Mouse (Mus musculus) limb, embryonic 12.5 days (tissue): ENCODE data around the gene Ccl5. TPM values are rescaled to one million over a fixed set of nuclear protein-coding genes. Genes with fewer than 3 reads are reported as not detected.

Experiments used
- ATAC-seq: fragments of 200-750 bp; cut with Nextera tagmentation; 2 replicates; pipeline ENCODE4 v1.8.0; 2017; ENCODE audit warnings: low read depth, moderate TSS enrichment; ENCODE audit not compliant: insufficient number of reproducible peaks, insufficient read depth, low FRiP score, low TSS enrichment
- H3K27ac ChIP-seq: fragments of 300-500 bp; sonication (generic); 2 replicates; pipeline ENCODE4 v1.5.1; 2016; ENCODE audit warnings: mild to moderate bottlenecking, moderate library complexity
- H3K27me3 ChIP-seq: fragments of 300-500 bp; sonication (generic); 2 replicates; pipeline ENCODE4 v1.6.1; 2016; ENCODE audit warnings: mild to moderate bottlenecking, moderate library complexity
- H3K36me3 ChIP-seq: fragments of 300-500 bp; sonication (generic); 2 replicates; pipeline ENCODE4 v1.6.1; 2016; ENCODE audit warnings: mild to moderate bottlenecking, moderate library complexity
- H3K4me1 ChIP-seq: fragments of 300-500 bp; sonication (generic); replicated peaks from 2 replicates; pipeline ENCODE4 v1.6.1; 2016
- H3K4me2 ChIP-seq: fragments of 300-500 bp; sonication (generic); 2 replicates; pipeline ENCODE4 v1.6.1; 2016; ENCODE audit warnings: mild to moderate bottlenecking, moderate library complexity
- H3K4me3 ChIP-seq: fragments of 300-500 bp; sonication (generic); replicated peaks from 2 replicates; pipeline ENCODE4 v1.5.1; 2016; ENCODE audit warnings: mild to moderate bottlenecking
- H3K9ac ChIP-seq: fragments of 300-500 bp; sonication (generic); replicated peaks from 2 replicates; pipeline ENCODE4 v1.6.1; 2016; ENCODE audit warnings: mild to moderate bottlenecking, moderate library complexity
- H3K9me3 ChIP-seq: fragments of 300-500 bp; sonication (generic); 2 replicates; pipeline ENCODE4 v1.6.1; 2016; ENCODE audit warnings: mild to moderate bottlenecking, moderate library complexity
- WGBS: fragments of 180-500 bp; shearing (Covaris S2); methylation state at CpG from one replicate; pipeline ENCODE4 v1.1.7; 2016; 5-methylcytosine and 5-hydroxymethylcytosine counted together
- polyA plus RNA-seq: library from polyadenylated mRNA; unstranded; fragments of >200 nt; fragmentation: Nextera tagmentation; extraction: Ambion mirVana; gene quantifications from 2 replicates; pipeline ENCODE4 v1.2.1, GENCODE M21; 2016

Gene Ccl5
- polyA plus RNA-seq, 1 experiment from 2014 or later, result not detected

GRCm38 (mm10) chr11:83538705-83539314 lies 8.5 kb upstream of the Ccl5 start:
- H3K9ac ChIP-seq, result no peak overlapping the region
- no peak overlapping the region for H3K27ac ChIP-seq
- H3K9me3 ChIP-seq, result no peaks in the 10 kb centered on the region
- ATAC-seq, result no peak
- H3K27me3 ChIP-seq, result no peaks in the 10 kb centered on the region
- no peak overlapping the region for H3K4me2 ChIP-seq
- H3K4me1 ChIP-seq, result peaks cover 12% of the 10 kb centered on the region
- H3K36me3 ChIP-seq, result no peaks in the 10 kb centered on the region
- WGBS, result 80% methylated on average over 3 of the region's 3 CpGs
- H3K4me3 ChIP-seq, result no peak overlapping the region

DNA sequence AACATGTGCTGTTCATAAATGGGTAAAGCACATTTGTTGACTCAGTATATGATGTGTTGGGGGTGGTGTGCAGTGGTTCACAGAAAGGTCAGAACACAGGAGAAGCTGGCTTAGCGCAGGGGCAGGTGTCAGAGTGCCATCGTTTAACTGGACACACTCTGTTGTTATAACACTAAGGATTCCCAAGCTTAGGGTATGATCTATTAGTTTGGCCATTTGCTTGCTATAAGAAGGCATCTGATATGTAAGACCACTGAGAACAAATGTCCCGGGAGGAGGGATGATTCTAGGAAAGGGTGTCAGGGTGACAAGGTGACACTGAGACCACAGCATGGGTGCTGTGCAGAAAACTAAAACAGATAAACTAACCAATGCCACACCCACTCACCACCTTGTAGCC lies 6.5 kb upstream of the Ccl5 start:
- Histone ChIP-seq H3K36me3 (no peaks in the 10 kb centered on the region), H3K27ac (no peak overlapping the region), H3K4me2 (no peak overlapping the region), H3K9ac (no peak overlapping the region), H3K27me3 (no peaks in the 10 kb centered on the region), H3K4me1 (peaks cover 12% of the 10 kb centered on the region), H3K9me3 (no peaks in the 10 kb centered on the region), H3K4me3 (no peak overlapping the region)
- WGBS, result 72% methylated on average over 3 of the region's 3 CpGs
- no peak for ATAC-seq

- peak; percentile 52; the same call in 1 of the 2 replicates for ATAC-seq
- Histone ChIP-seq H3K27ac (peak overlapping the region; percentile 12), H3K4me2 (peak overlapping the region; percentile 29)
Observed at GRCm38 (mm10) chr11:83534609-83535423, 4.5 kb upstream of the Ccl5 start.

DNA sequence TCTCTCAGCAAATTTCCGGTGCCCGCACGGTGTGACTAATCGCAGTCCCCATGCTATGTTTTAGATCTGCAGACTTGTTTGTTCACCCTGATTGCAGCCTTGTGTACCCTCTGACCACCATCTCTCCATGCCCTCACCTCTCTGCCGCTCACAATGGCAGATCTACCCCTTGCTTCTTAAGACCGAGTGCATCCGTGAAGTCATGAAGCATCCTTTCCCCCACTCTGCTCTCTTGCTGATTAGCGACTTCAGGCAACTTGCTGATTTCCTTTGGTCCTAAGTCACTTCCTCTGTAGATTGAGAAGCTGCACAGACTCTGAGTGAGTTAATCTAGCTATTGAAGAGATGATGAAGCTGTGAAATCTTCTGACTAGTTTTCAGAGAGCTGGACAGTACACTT lies 3.8 kb upstream of the Ccl5 start:
- ATAC-seq, result no peak
- Histone ChIP-seq H3K9me3 (no peaks in the 10 kb centered on the region), H3K9ac (no peak overlapping the region), H3K4me3 (no peak overlapping the region), H3K4me2 (peak overlapping the region; percentile 29; the same call in 1 of the 2 replicates), H3K4me1 (peaks cover 12% of the 10 kb centered on the region), H3K36me3 (no peaks in the 10 kb centered on the region), H3K27ac (peak overlapping the region; percentile 12; the same call in 1 of the 2 replicates), H3K27me3 (no peaks in the 10 kb centered on the region)
- 81% methylated on average over 8 of the region's 8 CpGs for WGBS

More at GRCm38 (mm10) chr11:83534609-83535423, 4.5 kb upstream of the Ccl5 start:
- no peak overlapping the region for H3K4me3 ChIP-seq
- 28% methylated on average over 13 of the region's 13 CpGs for WGBS
- H3K27me3 ChIP-seq, result no peaks in the 10 kb centered on the region
- H3K9ac ChIP-seq, result no peak overlapping the region
- peaks cover 12% of the 10 kb centered on the region for H3K4me1 ChIP-seq
- H3K36me3 ChIP-seq, result no peaks in the 10 kb centered on the region
- no peaks in the 10 kb centered on the region for H3K9me3 ChIP-seq

GRCm38 (mm10) chr11:83533192-83533591 lies 2.9 kb upstream of the Ccl5 start:
- WGBS, result 88% methylated on average over 1 of the region's 1 CpGs
- Histone ChIP-seq H3K4me2 (no peak overlapping the region), H3K27ac (no peak overlapping the region), H3K4me3 (no peak overlapping the region), H3K27me3 (no peaks in the 10 kb centered on the region), H3K9me3 (no peaks in the 10 kb centered on the region), H3K4me1 (peaks cover 12% of the 10 kb centered on the region), H3K36me3 (no peaks in the 10 kb centered on the region), H3K9ac (no peak overlapping the region)
- no peak for ATAC-seq

DNA sequence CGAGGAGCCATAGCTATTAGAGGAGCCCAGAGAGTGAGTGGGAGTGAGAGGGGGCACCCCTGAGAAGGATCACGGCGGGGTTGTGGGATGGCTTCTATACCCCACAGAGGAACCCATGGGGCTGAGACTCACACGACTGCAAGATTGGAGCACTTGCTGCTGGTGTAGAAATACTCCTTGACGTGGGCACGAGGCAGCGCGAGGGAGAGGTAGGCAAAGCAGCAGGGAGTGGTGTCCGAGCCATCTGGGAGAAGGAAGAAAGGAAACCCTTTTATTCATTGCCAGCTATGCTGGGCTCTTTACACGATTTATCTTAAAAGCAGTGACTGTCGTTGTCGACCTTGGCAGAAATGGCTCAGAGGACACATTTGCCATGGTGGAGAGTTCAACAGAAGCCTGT lies 1.3 kb downstream of the Ccl5 start:
- WGBS, result 85% methylated on average over 12 of the region's 12 CpGs
- Histone ChIP-seq H3K9ac (no peak overlapping the region), H3K9me3 (no peaks in the 10 kb centered on the region), H3K4me3 (no peak overlapping the region), H3K36me3 (no peaks in the 10 kb centered on the region), H3K27me3 (no peaks in the 10 kb centered on the region), H3K27ac (no peak overlapping the region), H3K4me2 (no peak overlapping the region), H3K4me1 (peaks cover 2% of the 10 kb centered on the region; the same call in 1 of the 2 replicates)
- ATAC-seq, result no peak

DNA sequence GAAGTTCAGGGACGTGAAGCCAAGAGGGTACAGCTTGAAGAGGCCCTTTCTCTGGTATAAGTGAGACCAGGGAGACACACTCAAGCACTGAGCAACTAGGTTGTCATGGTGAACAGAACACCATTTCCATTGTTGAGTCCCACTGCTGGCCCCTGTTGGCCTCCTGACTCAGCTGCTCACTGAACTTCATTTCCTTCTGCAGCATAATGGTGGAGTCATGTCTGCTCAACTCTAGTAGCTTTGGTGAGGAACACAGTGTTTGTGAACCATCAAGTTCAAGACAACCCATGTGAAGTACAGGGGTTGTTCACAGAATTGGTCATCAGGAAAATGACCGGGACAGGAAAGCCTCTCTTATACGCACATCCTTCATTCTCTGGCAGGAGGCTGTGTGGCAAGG lies 8.2 kb downstream of the Ccl5 start, which contains the start of gene Heatr9:
Gene Heatr9, minus strand, starts transcription at position 101 of the 400 bp plus-strand sequence.
- H3K27me3 ChIP-seq, result no peaks in the 10 kb centered on the region
- no peak within 1 kb of the TSS for H3K4me2 ChIP-seq
- 0 out of 2 replicates have a peak, but pooled peaks cover 3% of the 10 kb centered on the region for H3K36me3 ChIP-seq
- H3K4me3 ChIP-seq, result no peak within 1 kb of the TSS
- no peak for ATAC-seq
- no peak within 1 kb of the TSS for H3K27ac ChIP-seq
- no peak within 1 kb of the TSS for H3K9ac ChIP-seq
- 91% methylated on average over 3 of the region's 3 CpGs for WGBS
- H3K4me1 ChIP-seq, result no peaks in the 10 kb centered on the region
- H3K9me3 ChIP-seq, result no peaks in the 10 kb centered on the region

- no peak for ATAC-seq
- Histone ChIP-seq H3K9ac (no peak overlapping the region), H3K36me3 (0 out of 2 replicates have a peak, but pooled peaks cover 3% of the 10 kb centered on the region), H3K4me3 (no peak overlapping the region), H3K4me2 (no peak overlapping the region), H3K27me3 (no peaks in the 10 kb centered on the region), H3K27ac (no peak overlapping the region), H3K9me3 (no peaks in the 10 kb centered on the region), H3K4me1 (no peaks in the 10 kb centered on the region)
- 69% methylated on average over 6 of the region's 6 CpGs for whole genome bisulfite sequencing
Observed at GRCm38 (mm10) chr11:83518371-83518770, 11.9 kb downstream of the Ccl5 start.

- no peak overlapping the region for H3K4me2 ChIP-seq
- no peak for ATAC-seq
- H3K36me3 ChIP-seq, result 0 out of 2 replicates have a peak, but pooled peaks cover 3% of the 10 kb centered on the region
- no peaks in the 10 kb centered on the region for H3K27me3 ChIP-seq
- H3K9ac ChIP-seq, result no peak overlapping the region
- H3K4me1 ChIP-seq, result no peaks in the 10 kb centered on the region
- no peaks in the 10 kb centered on the region for H3K9me3 ChIP-seq
- H3K4me3 ChIP-seq, result no peak overlapping the region
- H3K27ac ChIP-seq, result no peak overlapping the region
Observed at GRCm38 (mm10) chr11:83517153-83517552, 13.2 kb downstream of the Ccl5 start.

GRCm38 (mm10) chr11:83509521-83509920 lies 20.8 kb downstream of the Ccl5 start:
- no peak for ATAC-seq
- no peaks in the 10 kb centered on the region for H3K9me3 ChIP-seq
- H3K27me3 ChIP-seq, result no peaks in the 10 kb centered on the region
- H3K27ac ChIP-seq, result no peak overlapping the region
- H3K36me3 ChIP-seq, result peaks cover 38% of the 10 kb centered on the region
- no peak overlapping the region for H3K4me3 ChIP-seq
- H3K4me2 ChIP-seq, result no peak overlapping the region
- H3K9ac ChIP-seq, result no peak overlapping the region
- no peaks in the 10 kb centered on the region for H3K4me1 ChIP-seq

- Histone ChIP-seq H3K36me3 (peaks cover 78% of the 10 kb centered on the region), H3K9me3 (no peaks in the 10 kb centered on the region), H3K4me1 (no peaks in the 10 kb centered on the region), H3K9ac (no peak overlapping the region), H3K27ac (no peak overlapping the region), H3K4me2 (no peak overlapping the region), H3K27me3 (no peaks in the 10 kb centered on the region), H3K4me3 (no peak overlapping the region)
- ATAC-seq, result no peak
- 96% methylated on average over 5 of the region's 5 CpGs for WGBS
Observed at GRCm38 (mm10) chr11:83504308-83504707, 26.0 kb downstream of the Ccl5 start.
